Mouse (Mus musculus) embryonic stem cell, embryonic (primary cell): ENCODE measurements at regions not wholly inside any gene's neighbourhood (a gene's known extent, or its start where the extent isn't known, plus 50 kb on each side); places are given as distances from the start of the nearest gene placed in this dataset.

Experiments
- CTCF ChIA-PET, 4 experiments: fragments of 300-600 bp in 2 of 4; fragments of 350-600 bp in 2 of 4; sonication (Branson Sonifier 250); formaldehyde crosslinking; loops; one replicate each; lab custom pipeline; 2022; ENCODE audit warnings: inconsistent platforms in 2 of 4; lab: Charles Lee
- POLR2A ChIA-PET, 4 experiments: fragments of 300-600 bp in 2 of 4; fragments of 350-600 bp in 2 of 4; sonication (Branson Sonifier 250); formaldehyde crosslinking; loops; one replicate each; lab custom pipeline; 2022; ENCODE audit warnings: antibody characterized with exemption in 4 of 4, inconsistent platforms in 1 of 4; lab: Charles Lee

DNA sequence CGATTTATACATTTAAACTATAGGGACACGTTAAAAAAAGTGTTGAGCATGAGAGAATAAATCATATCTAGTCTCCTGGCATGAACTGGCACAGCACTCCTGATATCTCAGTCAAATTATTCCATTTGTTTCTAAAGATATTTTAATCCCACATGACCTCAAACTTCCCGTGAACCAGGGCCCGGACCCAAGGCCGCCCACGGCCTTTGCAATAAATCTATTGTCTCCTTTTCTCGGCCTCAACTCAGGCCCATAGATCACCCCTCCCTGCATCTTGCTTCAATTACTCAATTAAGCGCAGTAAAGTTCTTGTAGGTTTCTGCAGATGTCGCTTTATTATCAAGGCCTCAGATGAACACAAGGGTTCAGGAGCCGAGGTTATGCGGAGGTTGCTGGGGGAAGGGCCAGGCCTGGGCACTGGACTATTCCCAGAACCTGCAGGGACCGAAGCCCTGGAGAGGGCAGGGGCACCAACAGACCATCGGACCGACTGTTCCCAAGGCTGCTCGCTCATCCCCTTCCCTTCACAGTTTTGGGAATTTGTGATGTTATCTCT is 233.4 kb downstream of the Emx2 start:
- CTCF ChIA-PET: no interaction called here
- POLR2A ChIA-PET: interaction anchor here in 1 of 4 experiments (0.7 kb wide), 1 partner anchor 10 kb away, joined by 4 read pairs; no protein-coding TSS in a partner anchor

DNA sequence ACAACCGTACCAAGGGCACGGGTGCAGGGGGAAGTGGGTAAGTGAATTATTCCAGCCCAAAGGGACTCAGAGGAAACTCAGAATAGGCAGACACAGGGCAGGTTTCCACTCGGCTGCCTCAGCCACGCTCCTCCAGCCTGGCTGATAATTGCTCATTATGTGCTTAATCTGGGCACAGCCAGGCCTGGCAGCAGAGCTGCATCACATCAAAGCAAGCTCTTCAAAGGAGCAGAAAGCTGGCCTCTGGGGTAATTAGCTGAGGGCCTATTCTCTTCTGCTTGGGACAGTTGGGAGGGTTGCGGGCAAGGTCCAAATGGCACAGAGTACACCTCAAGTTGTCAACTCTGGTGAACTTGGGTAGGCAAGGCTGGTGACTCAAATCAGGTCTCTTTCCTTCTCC is 239.5 kb downstream of the Emx2 start:
- ChIA-PET CTCF (no interaction called here), POLR2A (no interaction called here)

DNA sequence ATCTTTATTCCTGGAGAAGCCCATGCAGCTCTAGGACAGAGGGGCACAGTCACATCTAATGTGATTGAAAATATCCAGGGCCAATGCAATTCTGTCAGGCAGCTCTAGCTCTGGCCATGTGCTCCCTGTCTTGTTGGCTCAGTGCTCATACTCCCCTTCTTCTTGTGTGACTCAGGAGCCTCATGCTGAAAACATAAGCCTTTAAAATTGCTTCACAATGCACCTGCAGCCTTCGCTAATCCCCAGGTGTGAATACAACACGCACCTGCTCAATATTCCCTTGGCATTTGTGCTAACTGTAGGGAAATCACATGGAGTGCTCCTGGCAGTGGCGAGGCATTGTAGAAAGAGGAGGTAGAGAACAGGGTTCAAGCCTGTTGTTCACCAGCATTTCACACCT is 242.0 kb downstream of the Emx2 start:
- CTCF ChIA-PET: interaction anchor here in 1 of 4 experiments (0.5 kb wide), 1 partner anchor 264 kb away, joined by 5 read pairs; no protein-coding TSS in a partner anchor
- POLR2A ChIA-PET: no interaction called here

DNA sequence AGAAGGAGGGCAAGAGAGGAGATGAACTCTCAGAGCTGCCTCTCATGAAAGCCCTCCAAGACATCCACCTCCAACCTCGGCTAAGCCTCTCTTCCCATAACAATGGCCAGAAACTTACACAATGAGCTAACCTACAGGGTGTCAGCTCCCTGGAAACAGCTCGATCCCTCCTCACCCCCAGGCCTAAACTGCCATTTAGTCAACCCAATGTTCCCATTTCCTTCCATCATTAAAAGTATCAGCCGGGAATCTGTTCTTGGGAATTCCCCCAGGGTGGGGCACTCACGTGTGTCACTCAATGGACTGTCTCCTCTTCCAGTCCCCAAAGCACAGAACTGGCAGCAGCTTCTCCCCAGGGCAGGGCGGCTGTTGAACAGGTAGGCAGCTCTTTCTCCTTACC is 236.3 kb downstream of the Rab11fip2 start:
- ChIA-PET CTCF (interaction anchor here in 2 of 4 experiments (0.5 to 0.6 kb wide), 3 partner anchors 41 to 499 kb away, joined by 3 to 6 read pairs (median 3); no protein-coding TSS in a partner anchor), POLR2A (interaction anchor here in 1 of 4 experiments (0.9 kb wide), 1 partner anchor 246 kb away, joined by 3 read pairs; no protein-coding TSS in a partner anchor)

DNA sequence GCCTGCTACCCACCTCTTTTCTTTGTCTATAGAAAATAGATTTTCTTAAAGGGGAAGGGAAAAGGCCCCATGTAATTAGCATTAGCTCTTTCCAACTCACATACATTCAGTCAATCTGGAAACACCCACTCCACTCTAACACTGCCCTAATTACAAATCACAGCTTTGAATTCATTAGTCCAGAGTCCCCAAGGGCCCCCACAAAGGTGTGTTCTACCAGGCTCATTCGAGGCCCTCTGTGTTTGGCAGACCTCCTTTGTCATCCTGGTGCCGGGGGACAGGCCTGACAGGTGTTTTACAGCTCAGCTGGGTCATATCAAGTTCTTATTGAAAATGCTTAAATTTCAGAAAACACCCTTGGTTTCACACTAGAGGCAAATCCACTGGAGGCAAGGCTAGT is 234.3 kb downstream of the Rab11fip2 start:
- ChIA-PET POLR2A (no interaction called here), CTCF (no interaction called here)

DNA sequence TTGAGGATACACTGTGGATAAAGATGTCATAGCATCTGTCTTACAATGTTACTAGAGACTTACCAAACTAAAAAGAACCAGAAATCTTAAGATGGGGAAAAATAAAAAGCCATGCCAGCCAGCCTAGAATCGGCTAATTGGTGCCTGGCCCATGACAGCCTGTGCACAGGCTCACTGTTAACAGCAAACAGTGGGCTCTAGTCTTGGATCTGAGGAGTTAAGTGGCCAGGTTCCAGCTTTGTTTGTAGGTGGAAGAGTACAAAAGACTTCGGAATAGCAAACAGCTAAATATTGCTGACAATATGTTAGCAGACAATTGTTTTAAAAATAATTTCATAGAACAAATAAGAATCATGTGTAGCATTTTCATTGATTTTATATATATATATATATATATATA is 228.4 kb downstream of the Rab11fip2 start:
- POLR2A ChIA-PET: no interaction called here
- CTCF ChIA-PET: no interaction called here

DNA sequence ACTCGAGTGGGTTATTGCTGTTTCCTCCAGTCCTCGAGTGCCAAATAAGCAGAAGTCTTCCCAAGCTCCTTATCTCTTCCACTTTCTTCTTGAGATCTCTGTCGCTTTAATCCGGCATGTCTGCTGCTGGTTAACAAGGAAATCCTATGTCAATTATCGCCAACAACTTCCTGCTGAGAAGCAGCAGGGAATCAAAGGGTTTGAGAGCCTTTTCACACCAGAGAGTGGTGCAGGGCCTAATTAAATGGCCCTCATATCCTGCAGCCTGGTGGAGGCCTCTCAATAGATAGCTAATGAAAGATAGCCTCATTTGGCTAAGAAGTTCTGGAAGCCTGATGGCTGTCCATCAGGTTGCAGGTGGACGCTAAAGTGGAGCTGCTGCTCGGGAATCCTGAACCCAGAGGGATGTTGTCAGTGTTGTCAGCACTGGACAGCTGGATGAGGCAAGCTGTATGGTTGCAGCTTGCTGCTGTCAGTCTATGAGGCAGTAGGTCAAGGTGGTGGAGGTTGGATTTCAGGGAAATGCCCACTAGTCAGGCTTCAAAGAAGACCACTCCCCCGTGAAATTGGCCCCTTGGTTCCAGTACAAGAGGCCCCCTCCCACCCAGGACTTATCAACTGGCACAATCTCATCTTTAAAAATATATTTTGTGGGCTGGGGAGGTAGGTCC is 225.5 kb downstream of the Rab11fip2 start:
- CTCF ChIA-PET: no interaction called here
- POLR2A ChIA-PET: no interaction called here

DNA sequence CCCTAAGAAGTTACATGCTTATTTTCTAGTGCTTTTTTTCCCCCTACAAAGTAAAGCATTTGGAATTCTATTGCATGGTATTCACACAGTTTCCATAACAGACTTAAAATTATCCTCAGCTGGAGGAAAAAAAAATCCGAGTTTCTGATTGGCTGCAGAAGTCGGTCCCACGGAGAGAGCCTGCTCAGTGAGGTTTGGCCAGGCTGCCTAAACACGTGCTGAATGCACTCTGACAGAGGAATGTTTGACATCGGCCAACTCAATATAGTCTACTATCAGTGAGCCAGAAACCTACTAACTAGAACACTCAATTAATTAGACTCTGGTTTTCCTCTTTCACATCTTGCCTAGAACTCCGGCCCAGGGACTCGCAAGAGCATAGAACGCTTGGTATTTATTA is 204.9 kb downstream of the Rab11fip2 start:
- POLR2A ChIA-PET: no interaction called here
- CTCF ChIA-PET: no interaction called here

DNA sequence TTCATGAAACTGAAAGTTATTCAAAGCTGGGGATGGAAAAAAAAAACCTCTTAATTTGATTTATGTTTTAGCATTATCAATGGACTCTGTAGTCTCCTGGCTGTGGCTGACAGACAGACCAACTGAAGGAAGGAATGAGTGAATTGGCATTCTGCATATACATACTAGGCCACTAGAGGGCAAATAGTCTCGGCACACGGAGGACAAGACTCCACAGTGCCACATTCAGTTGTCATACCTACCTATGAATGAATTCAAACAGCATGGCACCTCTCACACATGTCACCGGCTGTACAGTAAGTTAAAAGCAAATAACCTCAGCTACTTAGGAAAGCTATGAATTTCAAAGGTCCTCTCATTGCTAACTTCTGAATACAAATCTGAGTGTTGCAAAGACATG is 200.5 kb downstream of the Rab11fip2 start:
- ChIA-PET POLR2A (interaction anchor here in 1 of 4 experiments (0.7 kb wide), 1 partner anchor 568 kb away, joined by 3 read pairs; no protein-coding TSS in a partner anchor), CTCF (no interaction called here)

DNA sequence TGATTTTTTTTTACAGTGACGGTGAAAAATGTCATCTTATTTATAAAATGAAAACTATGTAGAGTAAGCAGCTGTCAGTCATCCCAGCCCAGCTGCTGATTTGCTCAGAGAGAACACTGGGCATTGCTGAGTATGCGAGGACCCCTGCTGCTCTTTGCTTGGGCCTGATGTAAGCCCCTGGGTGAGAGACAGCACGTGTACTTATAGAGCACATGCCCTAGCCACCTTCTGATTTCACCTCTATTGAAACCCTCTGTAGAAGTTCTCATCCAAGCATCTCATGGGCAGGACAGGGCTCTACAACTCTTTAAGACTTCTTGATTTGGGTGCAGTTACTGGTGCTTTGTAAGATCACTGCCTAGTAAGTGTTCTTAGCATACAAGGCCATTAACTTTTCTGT is 182.2 kb downstream of the Rab11fip2 start:
- POLR2A ChIA-PET: no interaction called here
- CTCF ChIA-PET: no interaction called here

DNA sequence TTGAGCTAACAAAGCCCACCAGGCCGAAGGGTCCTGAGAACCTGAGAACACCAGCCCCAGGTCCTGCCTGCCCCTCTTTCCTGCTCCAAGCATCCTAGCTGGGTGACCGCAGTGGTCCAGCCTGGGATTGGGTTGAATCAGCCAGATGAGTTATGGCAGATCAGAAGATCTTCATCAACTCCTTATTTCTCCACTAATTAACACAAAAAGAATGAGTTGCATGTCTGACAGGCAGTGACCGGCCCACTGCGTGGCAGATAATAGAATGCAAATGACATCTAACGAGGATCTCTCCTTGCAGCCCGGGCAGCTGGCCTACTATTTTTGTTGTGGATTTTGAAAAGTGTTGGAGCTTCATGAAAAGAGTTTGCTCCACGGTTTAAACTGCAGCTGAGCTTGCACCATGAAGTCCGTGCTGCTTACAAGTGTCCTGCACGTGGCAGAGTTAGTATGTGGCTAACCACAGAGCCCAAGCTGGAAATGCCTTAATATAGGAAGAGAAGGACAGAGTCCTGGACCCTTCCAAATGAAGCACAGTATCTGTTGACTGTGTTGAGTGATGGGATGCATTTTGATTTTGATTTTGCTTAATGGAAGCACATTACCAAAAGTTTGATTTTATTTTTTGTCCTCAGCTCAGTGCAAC is 158.9 kb downstream of the Rab11fip2 start:
- ChIA-PET CTCF (no interaction called here), POLR2A (no interaction called here)

DNA sequence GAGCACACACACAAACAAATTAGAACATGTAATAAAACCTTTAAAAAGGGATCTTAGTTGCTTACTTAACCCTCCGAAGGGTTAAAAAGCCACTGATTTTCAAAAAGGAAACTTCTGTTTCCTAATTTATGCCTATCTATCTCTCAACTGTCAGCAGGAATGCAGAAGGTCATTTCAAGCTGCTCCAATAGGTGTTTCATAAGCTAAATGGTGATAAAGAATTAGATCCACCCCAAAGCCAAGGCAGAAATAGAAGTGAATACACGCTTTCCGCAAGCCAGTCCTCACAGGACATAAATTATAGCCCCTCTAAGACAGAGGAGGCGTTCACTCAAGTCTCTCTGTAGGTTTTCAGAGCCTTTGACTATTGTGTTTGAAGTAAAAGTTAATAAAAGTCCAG is 112.2 kb downstream of the Rab11fip2 start:
- POLR2A ChIA-PET: no interaction called here
- CTCF ChIA-PET: no interaction called here

DNA sequence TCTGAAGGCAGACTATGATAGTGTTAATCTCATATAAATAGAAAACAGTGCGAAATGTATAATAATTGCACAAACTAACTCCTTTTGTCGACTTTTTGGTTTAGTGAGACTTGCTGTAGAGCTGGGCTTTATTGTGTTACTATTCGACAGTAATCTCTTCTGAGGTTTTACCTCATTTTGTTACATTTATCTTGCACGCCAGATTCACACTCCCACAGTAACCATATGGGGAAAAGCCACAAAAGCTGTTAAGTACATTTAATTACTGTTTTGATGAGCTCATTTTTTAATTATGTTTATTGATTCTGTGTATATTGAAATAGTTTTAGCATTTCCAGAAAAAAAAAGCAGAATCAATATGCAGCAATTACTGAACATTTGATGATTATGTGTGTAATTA is 106.3 kb downstream of the Rab11fip2 start:
- POLR2A ChIA-PET: no interaction called here
- CTCF ChIA-PET: no interaction called here

DNA sequence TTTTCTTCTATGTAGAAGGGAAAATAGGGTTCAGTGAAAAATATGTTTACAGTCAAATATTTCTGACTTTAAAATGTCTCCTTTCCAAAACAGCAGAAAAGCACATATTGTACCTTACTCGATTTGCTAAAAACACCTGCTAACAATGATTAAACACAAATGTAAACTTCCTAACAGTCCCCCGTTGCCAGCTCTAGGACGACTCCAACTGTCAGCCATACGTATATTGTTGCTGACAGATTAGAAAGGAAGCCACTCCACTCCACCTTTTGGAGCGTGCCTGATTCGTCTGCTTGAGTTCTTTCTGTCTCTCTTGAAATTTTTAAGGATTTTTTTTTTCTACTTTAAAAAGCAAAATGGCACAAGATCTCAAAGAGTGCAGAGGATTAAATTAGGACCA is 105.8 kb downstream of the Rab11fip2 start:
- POLR2A ChIA-PET: no interaction called here

DNA sequence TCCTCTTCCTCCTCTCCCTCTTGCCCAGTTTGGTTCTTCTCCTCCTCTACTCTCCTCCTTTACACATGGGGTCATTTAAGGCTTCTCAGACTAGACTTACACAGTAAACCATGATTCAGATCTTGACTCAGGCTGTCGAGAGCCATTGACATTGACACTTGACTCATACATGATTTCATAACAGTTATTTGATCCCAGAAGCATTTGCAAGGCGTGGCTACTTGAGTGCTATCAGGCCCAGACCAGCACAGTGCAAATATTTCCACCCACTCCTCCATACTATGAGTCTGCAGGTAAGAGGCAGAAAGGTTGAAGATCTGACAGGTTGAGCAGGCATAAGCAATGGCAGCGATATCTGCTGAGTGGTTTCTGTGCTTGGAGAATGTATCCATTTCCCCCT is 99.2 kb downstream of the Rab11fip2 start:
- ChIA-PET POLR2A (no interaction called here), CTCF (no interaction called here)

More for the DNA sequence above, 105.8 kb downstream of the Rab11fip2 start:
- CTCF ChIA-PET: no interaction called here

DNA sequence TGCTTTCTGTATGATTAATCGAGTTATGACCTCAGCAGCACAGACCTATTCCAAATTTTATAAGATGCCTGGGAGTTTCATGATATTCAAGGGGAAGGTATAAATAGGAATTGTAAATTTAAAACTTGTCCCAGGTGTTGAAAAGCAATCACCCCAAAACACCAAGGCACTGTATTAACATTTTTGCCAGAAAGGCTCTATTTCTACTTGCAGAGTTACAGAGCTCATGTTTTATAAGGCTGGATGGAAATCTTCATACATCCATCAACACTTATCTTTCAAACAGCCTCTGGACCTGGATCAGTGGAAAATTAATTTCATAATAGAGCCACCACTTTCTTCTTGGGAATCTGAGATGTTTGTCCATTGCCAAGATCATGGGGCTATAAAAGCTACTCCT is 96.6 kb downstream of the Rab11fip2 start:
- ChIA-PET POLR2A (no interaction called here), CTCF (no interaction called here)

DNA sequence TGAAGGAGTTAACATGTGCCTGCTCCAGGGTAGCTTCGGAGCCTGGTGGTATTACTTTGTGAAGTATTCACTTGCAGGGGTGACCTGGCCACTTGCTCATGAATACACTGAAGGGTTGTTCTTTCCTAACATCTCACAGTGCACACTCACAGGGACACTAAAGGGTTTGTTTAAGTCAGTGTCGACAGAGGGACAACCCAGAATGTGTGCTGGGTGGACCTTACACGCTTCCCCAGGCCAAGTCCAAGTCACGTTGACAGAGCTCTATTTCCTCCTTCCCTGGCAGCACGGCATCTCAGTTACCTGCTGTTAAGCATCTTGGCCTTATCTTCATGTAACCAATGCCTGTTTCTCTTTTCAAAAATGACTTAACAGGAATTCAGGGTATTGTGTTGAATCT is 92.8 kb downstream of the Rab11fip2 start:
- ChIA-PET POLR2A (no interaction called here), CTCF (no interaction called here)

DNA sequence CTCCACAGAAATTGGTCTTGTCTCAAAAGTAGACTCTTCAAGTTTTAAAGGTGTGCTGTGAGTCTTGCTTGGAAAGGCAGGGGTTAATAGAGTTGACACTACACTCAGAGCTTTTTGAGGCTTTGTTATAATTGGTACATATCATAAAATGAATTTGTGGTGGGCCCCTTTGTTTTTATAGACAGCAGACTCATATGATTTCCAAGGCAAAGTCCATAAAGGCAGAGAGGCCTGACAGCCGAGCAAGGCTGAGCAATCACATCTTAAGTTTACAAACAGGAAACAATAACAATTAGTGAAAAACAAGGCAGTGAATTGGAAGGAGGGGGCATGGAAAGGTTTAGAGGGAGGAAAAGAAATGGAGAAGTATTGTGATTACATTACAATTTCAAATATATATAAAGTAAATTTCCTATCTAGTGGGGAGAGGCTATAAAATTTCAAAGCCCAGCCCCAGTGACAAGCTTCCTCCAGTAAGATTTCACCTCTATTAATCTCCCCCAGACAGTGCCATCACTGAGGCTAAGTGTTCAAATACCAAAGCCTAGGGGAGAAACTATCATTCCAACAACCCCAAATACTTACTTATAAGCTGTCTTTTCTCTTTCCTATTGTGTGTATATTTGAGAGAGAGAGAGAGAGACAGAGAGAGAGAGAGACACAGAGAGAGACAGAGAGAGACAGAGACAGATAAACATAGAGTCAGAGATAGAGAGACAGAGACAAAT is 91.3 kb downstream of the Rab11fip2 start:
- ChIA-PET CTCF (no interaction called here), POLR2A (no interaction called here)
